Mouse (Mus musculus): ENCODE data around the gene Poc5. TPM values are rescaled to one million over a fixed set of nuclear protein-coding genes. Genes with fewer than 3 reads are reported as not detected.

Gene Poc5
- total RNA-seq (2023): 27.4 TPM

DNA sequence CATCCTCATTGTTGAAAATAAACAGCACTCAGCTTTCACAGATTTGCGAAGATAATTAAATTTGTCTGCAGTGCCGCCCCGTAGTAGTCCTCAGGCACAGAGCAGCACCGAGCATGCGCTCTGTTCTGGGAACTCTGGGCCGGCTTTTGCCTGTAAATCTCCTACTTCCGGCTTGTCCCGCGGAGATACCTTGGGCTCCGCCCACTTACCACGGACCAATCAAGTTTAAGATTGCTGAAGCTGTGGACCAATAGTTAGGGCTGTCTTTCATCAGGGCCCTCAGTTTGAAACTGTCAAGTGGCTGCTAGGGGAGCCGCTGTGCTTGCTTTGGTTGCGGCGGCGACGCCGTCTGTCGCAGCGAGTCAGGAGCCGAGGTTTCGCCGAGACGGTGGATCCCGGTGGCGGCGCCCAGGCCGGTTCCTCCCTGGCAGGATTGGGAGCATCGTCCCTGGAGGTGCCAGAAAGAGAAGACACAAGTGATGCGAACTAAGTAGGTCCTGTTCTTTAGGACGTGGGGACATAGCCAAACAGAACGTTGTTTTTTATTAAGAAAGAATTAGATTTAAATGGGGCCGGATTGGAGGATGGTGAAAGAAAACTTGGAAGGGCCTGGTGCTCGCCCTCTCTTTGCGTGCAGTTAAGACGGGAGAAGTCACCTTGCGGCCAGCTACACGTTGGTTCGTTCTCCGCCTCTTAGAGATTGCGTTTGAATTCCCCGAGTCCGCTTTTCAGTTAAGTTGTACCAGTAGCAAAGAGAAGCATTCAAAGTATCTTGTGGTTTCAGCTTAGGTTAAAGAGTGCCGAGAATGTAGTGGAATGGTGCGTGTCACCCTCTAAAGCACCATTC is at the start of gene Poc5:
Gene Poc5 (plus strand): TSS at position 253 of the 847 bp plus-strand sequence.

Other genes starting within 250 kb of the Poc5 start
- gene Ankdd1b, start 82.9 kb downstream of the Poc5 start, total RNA-seq (2023): not detected
- gene Gm17622, start 102.4 kb downstream of the Poc5 start, total RNA-seq (2023): not detected
- gene Polk, start 154.3 kb downstream of the Poc5 start, total RNA-seq (2023): 9.2 TPM
- gene Col4a3bp, start 154.3 kb downstream of the Poc5 start, total RNA-seq (2023): 66.4 TPM